Mouse (Mus musculus): Measurements from ENCODE around the gene Uqcrc2.

DNA sequence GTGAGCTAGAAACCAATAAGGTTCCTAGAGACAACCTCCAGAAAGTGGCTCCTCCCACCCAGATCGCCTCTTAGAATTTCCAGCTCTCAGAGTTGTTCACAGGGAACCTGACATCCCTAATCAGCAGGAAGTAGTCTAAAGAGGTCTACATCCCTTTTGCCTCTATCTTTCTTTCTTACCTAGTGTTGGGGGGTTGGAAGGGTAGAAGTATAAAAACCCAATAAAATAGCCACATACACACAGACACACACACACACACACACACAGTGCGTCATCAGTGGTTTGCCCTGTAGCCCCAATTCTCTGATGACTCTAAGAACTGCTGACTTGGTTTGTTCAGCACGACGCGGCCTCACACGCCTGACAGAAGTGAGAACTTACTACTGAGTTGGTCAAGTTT lies 64.6 kb downstream of the Uqcrc2 start:
- TF ChIP-seq CTCF (IDR thresholded peaks at IDR 0.05; ENCODE audit: low read depth): no peak
- no peak for TF ChIP-seq EP300 (IDR thresholded peaks at IDR 0.05; ENCODE audit: low read depth)
